ENCODE assay signal across 25 mouse cellular contexts in genomic region chr12:107662624-107663023, GRCm38 (mm10).
DNase-seq lines count a peak whose midpoint lies in the region; ATAC-seq and TF ChIP-seq lines count a peak whose summit lies in the region.
"Had no signal": no experiment of that assay in that cellular context is flagged by ENCODE, and none has a peak within 500 bp of the region (broad histone marks: within the 10 kb centered on the region; RNA-seq: fewer than 3 reads in every experiment).

No protein-coding gene starts in this region.

- intact Hi-C loops in left cerebral cortex, adult 2 months (cut with DNase I), result no loop called here

- no peak for ATAC-seq in forebrain, postnatal 0 days
- ATAC-seq in limb, embryonic 11.5 days (ENCODE audit: insufficient number of reproducible peaks, low FRiP score, low TSS enrichment, low read depth), result 0 out of 2 replicates have a peak, but pooled peaks have one; percentile 54
- ATAC-seq: forebrain, embryonic 14.5 days had no signal

- H3K4me2 ChIP-seq in forebrain, postnatal 0 days (ENCODE audit: low read depth), result no peak overlapping the region
- H3K4me2 ChIP-seq in limb, embryonic 11.5 days (ENCODE audit: low read depth, severe bottlenecking), result no peak overlapping the region
- H3K4me2 ChIP-seq: heart, embryonic 13.5 days; hindbrain, embryonic 13.5 days; liver, embryonic 13.5 days; lung, embryonic 14.5 days had no signal

- 3% methylated on average over 1 of the region's 1 CpGs for WGBS in forebrain, embryonic 10.5 days
- 3% methylated on average over 1 of the region's 1 CpGs for WGBS in forebrain, postnatal 0 days
- WGBS in limb, embryonic 11.5 days, result 0% methylated on average over 1 of the region's 1 CpGs

- H3K27me3 ChIP-seq in forebrain, embryonic 10.5 days (ENCODE audit: poor library complexity, severe bottlenecking), result peaks cover 14% of the 10 kb centered on the region; the same call in 1 of the 2 replicates
- H3K27me3 ChIP-seq in forebrain, postnatal 0 days (ENCODE audit: insufficient read depth, low read length), result no peaks in the 10 kb centered on the region
- H3K27me3 ChIP-seq in limb, embryonic 11.5 days (ENCODE audit: control insufficient read depth, insufficient read depth, low read length), result no peaks in the 10 kb centered on the region
- H3K27me3 ChIP-seq: heart, embryonic 13.5 days; liver, embryonic 13.5 days; megakaryocyte, embryonic 14.5 days had no signal

- H3K4me3 ChIP-seq in forebrain, embryonic 10.5 days, result no peak overlapping the region
- no peak overlapping the region for H3K4me3 ChIP-seq in forebrain, postnatal 0 days (ENCODE audit: low read depth, low read length)
- no peak overlapping the region for H3K4me3 ChIP-seq in limb, embryonic 11.5 days (ENCODE audit: low read depth, low read length)
- no peak overlapping the region for H3K4me3 ChIP-seq in left cerebral cortex, adult 2 months
- H3K4me3 ChIP-seq: heart, adult 2 months; heart, embryonic 13.5 days; hindbrain, embryonic 13.5 days; liver, embryonic 13.5 days; megakaryocyte, embryonic 14.5 days had no signal

- peak; percentile 42 for DNase-seq in forebrain, embryonic 10.5 days (ENCODE audit: extremely low spot score, low spot score)
- no peak for DNase-seq in forebrain, postnatal 0 days
- peak; percentile 6 for DNase-seq in ES-CJ7 (ENCODE audit: low read depth, low spot score)
- DNase-seq in embryo, embryonic 9.5 days (ENCODE audit: extremely low spot score), result peak; percentile 72
- DNase-seq in limb, embryonic 11.5 days (ENCODE audit: low spot score), result peak; percentile 60
- DNase-seq in left cerebral cortex, adult 2 months (ENCODE audit: extremely low spot score in 1 of 2, low spot score in 2 of 2), result no peak
- DNase-seq in layer of hippocampus, adult 9-11 months, result no peak
- no peak for DNase-seq in ovary, postnatal 10 days (ENCODE audit: low spot score)
- DNase-seq: adrenal gland, postnatal 14 days; cerebellum, adult 8-10 months; cerebellum, postnatal 36 days; gastrocnemius, postnatal 25 days; heart, adult 2 months; heart, postnatal 14 days; kidney, adult 8-10 months; kidney, postnatal 14 days; layer of hippocampus, postnatal 36 days; liver, embryonic 13.5 days; lung, embryonic 14.5 days; thymus, adult 2 months; thymus, postnatal 4 days had no signal

- H3K4me1 ChIP-seq in forebrain, embryonic 10.5 days, result peaks cover 40% of the 10 kb centered on the region
- no peaks in the 10 kb centered on the region for H3K4me1 ChIP-seq in forebrain, postnatal 0 days (ENCODE audit: insufficient read depth)
- H3K4me1 ChIP-seq in limb, embryonic 11.5 days (ENCODE audit: control insufficient read depth, insufficient read depth, low read length), result peaks cover 9% of the 10 kb centered on the region; the same call in 1 of the 2 replicates
- H3K4me1 ChIP-seq: heart, embryonic 13.5 days; liver, embryonic 13.5 days; megakaryocyte, embryonic 14.5 days had no signal

- no peaks in the 10 kb centered on the region for H3K9me3 ChIP-seq in forebrain, embryonic 10.5 days
- no peaks in the 10 kb centered on the region for H3K9me3 ChIP-seq in forebrain, postnatal 0 days (ENCODE audit: low read length)
- no peaks in the 10 kb centered on the region for H3K9me3 ChIP-seq in limb, embryonic 11.5 days (ENCODE audit: control insufficient read depth, low read length)
- H3K9me3 ChIP-seq: heart, embryonic 13.5 days; hindbrain, embryonic 13.5 days; liver, embryonic 13.5 days had no signal

- no peak overlapping the region for H3K27ac ChIP-seq in forebrain, embryonic 10.5 days
- H3K27ac ChIP-seq in forebrain, postnatal 0 days (ENCODE audit: low read depth, low read length), result no peak overlapping the region
- H3K27ac ChIP-seq in limb, embryonic 11.5 days (replicated peaks; ENCODE audit: low read depth, low read length), result 0 out of 2 replicates have a peak overlapping the region, but pooled peaks have one; percentile 9
- H3K27ac ChIP-seq in left cerebral cortex, adult 2 months, result no peak overlapping the region
- H3K27ac ChIP-seq: heart, adult 2 months; heart, embryonic 13.5 days; hindbrain, embryonic 13.5 days; liver, embryonic 13.5 days had no signal

- H3K36me3 ChIP-seq in forebrain, embryonic 10.5 days (replicated peaks), result no peaks in the 10 kb centered on the region
- no peaks in the 10 kb centered on the region for H3K36me3 ChIP-seq in forebrain, postnatal 0 days (ENCODE audit: insufficient read depth)
- no peaks in the 10 kb centered on the region for H3K36me3 ChIP-seq in limb, embryonic 11.5 days (ENCODE audit: control insufficient read depth, insufficient read depth, low read length)
- H3K36me3 ChIP-seq: heart, embryonic 13.5 days; hindbrain, embryonic 13.5 days; liver, embryonic 13.5 days had no signal

- no peak for TF ChIP-seq CTCF in forebrain, postnatal 0 days (IDR thresholded peaks at IDR 0.05; ENCODE audit: low read depth)
- no peak for TF ChIP-seq CTCF in left cerebral cortex, adult 2 months (IDR thresholded peaks at IDR 0.05)

- no peak overlapping the region for H3K9ac ChIP-seq in forebrain, postnatal 0 days
- no peak overlapping the region for H3K9ac ChIP-seq in limb, embryonic 11.5 days (ENCODE audit: low read length)
- H3K9ac ChIP-seq: heart, embryonic 13.5 days; hindbrain, embryonic 13.5 days; liver, embryonic 13.5 days; lung, embryonic 14.5 days had no signal

Comparison
In these comparisons a context has a peak if more than half of its experiments do, and no peak if none do; other contexts are left out.
1. DNase-seq: peak in forebrain, embryonic 10.5 days (single experiment), ES-CJ7 (single experiment), embryo, embryonic 9.5 days (single experiment) and limb, embryonic 11.5 days (single experiment); none in forebrain, postnatal 0 days (single experiment), left cerebral cortex, adult 2 months (0 of 2), layer of hippocampus, adult 9-11 months (single experiment) and ovary, postnatal 10 days (single experiment).